Mouse (Mus musculus) kidney, adult 2 months (tissue): ENCODE measurements around the gene Ncoa3. TPM values are rescaled to one million over a fixed set of nuclear protein-coding genes. Genes with fewer than 3 reads are reported as not detected.

Experiments used
- DNase-seq: peaks from one replicate; pipeline ENCODE4 v3.0.0; 2021
- H3K27ac ChIP-seq: fragments of 200-500 bp; 2 replicates; pipeline ENCODE4 v1.5.1; 2012; ENCODE audit warnings: low read depth, low read length, control low read depth, inconsistent platforms; ENCODE audit not compliant: insufficient read depth
- H3K27me3 ChIP-seq: fragments of 200-500 bp; replicated peaks from 2 replicates; pipeline ENCODE4 v1.6.1; 2012; ENCODE audit warnings: mild to moderate bottlenecking, moderate library complexity, low read length, inconsistent platforms; ENCODE audit not compliant: control insufficient read depth, insufficient read depth
- H3K36me3 ChIP-seq: fragments of 200-500 bp; 2 replicates; pipeline ENCODE4 v1.6.1; 2012; ENCODE audit warnings: mild to moderate bottlenecking, moderate library complexity, low read length, inconsistent platforms; ENCODE audit not compliant: control insufficient read depth, insufficient read depth
- H3K4me1 ChIP-seq: fragments of 200-500 bp; 2 replicates; pipeline ENCODE4 v1.6.1; 2011; ENCODE audit warnings: low read length; ENCODE audit not compliant: control insufficient read depth, insufficient read depth
- H3K4me3 ChIP-seq: fragments of 200-500 bp; 2 replicates; pipeline ENCODE4 v1.5.1; 2011; ENCODE audit warnings: mild to moderate bottlenecking, low read depth, low read length, control low read depth; ENCODE audit not compliant: insufficient read depth
- CTCF ChIP-seq: fragments of 200-500 bp; conservative IDR thresholded peaks from 2 replicates; pipeline ENCODE4 v1.5.1; 2011; ENCODE audit warnings: low read depth, mild to moderate bottlenecking, control low read depth, low read length, moderate library complexity, mixed read lengths; ENCODE audit not compliant: insufficient read depth, insufficient read length
- POLR2A ChIP-seq: fragments of 200-500 bp; IDR thresholded peaks from one replicate; pipeline ENCODE4 v1.6.1; 2011; ENCODE audit warnings: low read depth, low read length, control low read depth
- WGBS: fragments of 180-500 bp; shearing (Covaris S2); methylation state at CpG from one replicate; pipeline ENCODE4 v1.1.7; 2018; 5-methylcytosine and 5-hydroxymethylcytosine counted together
- polyA plus RNA-seq: library from polyadenylated mRNA; depleted of rRNA; stranded (reverse); fragments of >200 nt; gene quantifications from 2 replicates; pipeline ENCODE4 v1.2.3, GENCODE M21; 2012

Ncoa3 gene
- polyA plus RNA-seq, 1 experiment: 36.3 TPM

DNA sequence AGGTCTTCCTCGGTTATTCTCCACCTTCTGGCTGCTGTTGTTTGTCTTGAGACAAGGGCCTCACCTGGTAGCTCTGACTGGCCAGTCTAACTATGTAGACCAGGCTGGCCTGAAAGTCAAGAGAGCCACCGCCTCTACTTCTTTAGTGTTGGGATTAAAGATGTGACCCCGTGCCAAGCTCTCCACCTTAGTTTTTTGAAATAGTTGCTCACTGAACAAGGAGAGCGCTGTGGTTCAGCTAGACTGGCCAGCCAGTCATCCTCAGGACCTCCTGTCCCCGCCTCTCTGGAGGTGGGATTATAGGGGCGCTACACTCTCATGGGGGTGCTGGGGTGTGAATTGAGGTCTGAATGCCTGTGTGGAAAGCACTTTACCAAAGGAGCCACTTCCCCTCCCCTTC lies 7.5 kb upstream of the Ncoa3 start:
- no peaks in the 10 kb centered on the region for H3K27me3 ChIP-seq
- no peaks in the 10 kb centered on the region for H3K36me3 ChIP-seq
- H3K27ac ChIP-seq: peak overlapping the region; percentile 12; the same call in 1 of the 2 replicates
- no peak for DNase-seq
- peaks cover 23% of the 10 kb centered on the region; the same call in 1 of the 2 replicates for H3K4me1 ChIP-seq
- no peak overlapping the region for H3K4me3 ChIP-seq
- TF ChIP-seq CTCF (no peak), POLR2A (no peak)
- 95% methylated on average over 6 of the region's 6 CpGs for WGBS

GRCm38 (mm10) chr2:165985581-165985980 lies 6.9 kb upstream of the Ncoa3 start:
- Histone ChIP-seq H3K4me3 (no peak overlapping the region), H3K27ac (peak overlapping the region; percentile 6), H3K36me3 (no peaks in the 10 kb centered on the region), H3K27me3 (no peaks in the 10 kb centered on the region), H3K4me1 (peaks cover 23% of the 10 kb centered on the region; the same call in 1 of the 2 replicates)
- WGBS: 74% methylated on average over 11 of the region's 11 CpGs
- no peak for DNase-seq
- no peak for TF ChIP-seq POLR2A
- TF ChIP-seq CTCF: no peak

DNA sequence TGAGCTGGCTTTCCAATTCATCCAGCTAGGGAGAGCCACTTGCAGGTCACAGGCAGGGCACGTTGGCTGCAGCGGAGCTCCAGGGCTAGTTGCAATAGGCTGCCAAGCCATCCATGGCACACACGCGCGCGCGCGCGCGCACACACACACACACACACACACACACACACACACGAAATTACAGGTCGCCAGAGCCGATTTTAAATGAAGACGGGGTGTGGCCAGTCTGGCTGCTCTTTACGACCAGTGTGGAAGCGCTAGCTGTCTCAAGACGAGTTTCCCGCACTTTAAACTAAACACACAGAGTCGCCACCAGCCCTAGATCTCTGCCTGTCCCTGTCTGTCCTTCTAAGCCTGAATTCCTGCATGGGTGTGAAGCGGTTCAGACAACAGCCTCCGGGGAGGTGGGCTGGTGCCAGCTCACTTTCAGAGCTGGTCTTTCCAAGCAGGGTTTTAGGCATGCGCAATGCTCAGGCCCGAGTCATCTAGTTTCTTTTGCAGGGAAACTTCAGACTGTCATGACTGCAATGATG lies 5.4 kb upstream of the Ncoa3 start:
- H3K36me3 ChIP-seq: no peaks in the 10 kb centered on the region
- H3K4me3 ChIP-seq: peak overlapping the region; percentile 52
- peak overlapping the region; percentile 89 for H3K27ac ChIP-seq
- H3K4me1 ChIP-seq: peaks cover 21% of the 10 kb centered on the region; the same call in 1 of the 2 replicates
- TF ChIP-seq POLR2A (no peak), CTCF (peak; percentile 44)
- H3K27me3 ChIP-seq: no peaks in the 10 kb centered on the region
- WGBS: 3% methylated on average over 23 of the region's 23 CpGs
- peak; percentile 92 for DNase-seq

- DNase-seq: no peak
- no peaks in the 10 kb centered on the region; the same call in 1 of the 2 replicates for H3K36me3 ChIP-seq
- H3K4me1 ChIP-seq: peaks cover 26% of the 10 kb centered on the region
- TF ChIP-seq CTCF (no peak), POLR2A (no peak)
- H3K27me3 ChIP-seq: no peaks in the 10 kb centered on the region
- H3K27ac ChIP-seq: peak overlapping the region; percentile 85
- peak overlapping the region; percentile 96 for H3K4me3 ChIP-seq
- under 1% methylated on average over 35 of the region's 35 CpGs for WGBS
These were observed 901 bp downstream of the Ncoa3 start for GRCm38 (mm10) chr2:165993173-165993900.

DNA sequence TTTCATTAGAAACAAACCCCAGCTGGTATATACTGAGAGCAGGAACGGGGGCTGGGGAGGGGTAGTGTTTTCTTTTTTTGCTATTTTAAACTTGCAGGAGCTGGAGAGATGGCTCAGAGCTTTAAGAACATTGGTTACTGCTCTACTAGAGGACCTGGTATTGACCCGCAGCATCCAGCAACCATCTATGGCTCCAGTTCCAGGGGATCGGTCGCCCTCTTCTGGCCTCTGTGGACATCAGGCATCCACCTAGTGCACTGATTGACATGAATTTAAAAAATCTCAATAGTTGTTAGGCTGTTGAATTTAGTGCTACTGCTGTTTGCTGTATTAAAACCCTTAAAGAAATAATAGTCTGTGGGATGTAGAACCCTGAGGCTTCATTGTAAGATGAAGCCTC lies 1.9 kb downstream of the Ncoa3 start:
- Histone ChIP-seq H3K4me3 (no peak overlapping the region; the same call in 1 of the 2 replicates), H3K27ac (no peak overlapping the region; the same call in 1 of the 2 replicates), H3K4me1 (peaks cover 34% of the 10 kb centered on the region), H3K27me3 (no peaks in the 10 kb centered on the region), H3K36me3 (no peaks in the 10 kb centered on the region; the same call in 1 of the 2 replicates)
- no peak for DNase-seq
- TF ChIP-seq POLR2A: no peak
- peak; percentile 28 for TF ChIP-seq CTCF
- 82% methylated on average over 4 of the region's 4 CpGs for WGBS

DNA sequence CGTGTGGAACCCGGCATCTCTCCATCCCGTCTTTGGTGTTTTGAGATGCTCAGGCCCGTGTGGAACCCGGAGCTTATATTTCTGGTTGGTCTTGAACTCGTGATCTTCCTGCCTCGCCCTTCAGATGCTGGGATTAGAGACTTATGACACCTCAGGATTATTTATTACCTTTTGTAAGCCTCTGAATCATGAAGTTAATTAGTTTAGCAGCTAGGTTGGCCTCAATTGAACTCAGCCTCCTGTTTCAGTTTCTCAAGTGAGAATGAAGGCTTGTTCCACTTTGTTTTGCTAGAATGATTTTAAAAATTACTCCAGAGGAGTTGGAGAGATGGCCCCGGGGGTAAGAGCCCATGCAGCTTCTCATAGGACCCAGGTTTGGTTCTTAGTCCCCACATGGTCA lies 3.3 kb downstream of the Ncoa3 start:
- peak overlapping the region; percentile 79 for H3K27ac ChIP-seq
- H3K4me1 ChIP-seq: peaks cover 35% of the 10 kb centered on the region
- 34% methylated on average over 8 of the region's 8 CpGs for WGBS

GRCm38 (mm10) chr2:165996130-165996529 lies 3.7 kb downstream of the Ncoa3 start:
- H3K4me1 ChIP-seq: peaks cover 40% of the 10 kb centered on the region
- no peak for TF ChIP-seq CTCF
- TF ChIP-seq POLR2A: no peak
- peak overlapping the region; percentile 79 for H3K27ac ChIP-seq
- no peak overlapping the region for H3K4me3 ChIP-seq
- no peaks in the 10 kb centered on the region for H3K27me3 ChIP-seq
- 19% methylated on average over 4 of the region's 4 CpGs for WGBS
- no peaks in the 10 kb centered on the region; the same call in 1 of the 2 replicates for H3K36me3 ChIP-seq
- peak; percentile 88 for DNase-seq

More for the DNA sequence above, 3.3 kb downstream of the Ncoa3 start:
- H3K27me3 ChIP-seq: no peaks in the 10 kb centered on the region
- no peaks in the 10 kb centered on the region; the same call in 1 of the 2 replicates for H3K36me3 ChIP-seq
- no peak overlapping the region for H3K4me3 ChIP-seq
- peak; percentile 69 for DNase-seq
- no peak for TF ChIP-seq POLR2A
- no peak for TF ChIP-seq CTCF
